Mouse (Mus musculus) neural tube, embryonic 14.5 days (tissue): ENCODE measurements around the gene Tmem179. TPM values are rescaled to one million over a fixed set of nuclear protein-coding genes. Genes with fewer than 3 reads are reported as not detected.

Experiments used
- ATAC-seq: fragments of 200-750 bp; cut with Nextera tagmentation; 2 replicates; pipeline ENCODE4 v1.8.0; 2017; ENCODE audit warnings: low read depth, mild to moderate bottlenecking, moderate TSS enrichment, moderate library complexity
- H3K27ac ChIP-seq: fragments of 300-500 bp; sonication (generic); 2 replicates; pipeline ENCODE4 v1.5.1; 2014; ENCODE audit warnings: low read depth, mild to moderate bottlenecking, control low read depth, low read length, moderate library complexity, mixed read lengths
- H3K27me3 ChIP-seq: fragments of 300-500 bp; sonication (generic); 2 replicates; pipeline ENCODE4 v1.6.1; 2014; ENCODE audit warnings: low read length; ENCODE audit not compliant: control insufficient read depth, insufficient read depth
- H3K36me3 ChIP-seq: fragments of 300-500 bp; sonication (generic); 2 replicates; pipeline ENCODE4 v1.6.1; 2014; ENCODE audit warnings: low read length, mixed read lengths; ENCODE audit not compliant: control insufficient read depth, insufficient read depth
- H3K4me1 ChIP-seq: fragments of 300-500 bp; sonication (generic); 2 replicates; pipeline ENCODE4 v1.6.1; 2014; ENCODE audit warnings: low read length; ENCODE audit not compliant: control insufficient read depth, insufficient read depth
- H3K4me2 ChIP-seq: fragments of 300-500 bp; sonication (generic); 2 replicates; pipeline ENCODE4 v1.6.1; 2014; ENCODE audit warnings: mild to moderate bottlenecking, low read depth, low read length, control low read depth
- H3K4me3 ChIP-seq: fragments of 300-500 bp; sonication (generic); 2 replicates; pipeline ENCODE4 v1.5.1; 2014; ENCODE audit warnings: low read depth, low read length, control low read depth, mixed read lengths
- H3K9ac ChIP-seq: fragments of 300-500 bp; sonication (generic); replicated peaks from 2 replicates; pipeline ENCODE4 v1.6.1; 2014; ENCODE audit warnings: low read depth, mild to moderate bottlenecking, control low read depth, low read length, mixed read lengths
- H3K9me3 ChIP-seq: fragments of 300-500 bp; sonication (generic); 2 replicates; pipeline ENCODE4 v1.6.1; 2016; ENCODE audit warnings: low read length; ENCODE audit not compliant: control insufficient read depth
- WGBS: fragments of 180-500 bp; shearing (Covaris S2); extraction: QIAGEN DNeasy Blood & Tissue Kit; methylation state at CpG from one replicate; pipeline ENCODE4 v1.1.7; 2014; 5-methylcytosine and 5-hydroxymethylcytosine counted together
- polyA plus RNA-seq: library from polyadenylated mRNA; unstranded; fragments of >200 nt; fragmentation: Nextera tagmentation; extraction: Ambion mirVana; gene quantifications from 2 replicates; pipeline ENCODE4 v1.2.1, GENCODE M21; 2014

Tmem179 gene
- polyA plus RNA-seq: 52.3 and 63.3 TPM in 2 replicates

DNA sequence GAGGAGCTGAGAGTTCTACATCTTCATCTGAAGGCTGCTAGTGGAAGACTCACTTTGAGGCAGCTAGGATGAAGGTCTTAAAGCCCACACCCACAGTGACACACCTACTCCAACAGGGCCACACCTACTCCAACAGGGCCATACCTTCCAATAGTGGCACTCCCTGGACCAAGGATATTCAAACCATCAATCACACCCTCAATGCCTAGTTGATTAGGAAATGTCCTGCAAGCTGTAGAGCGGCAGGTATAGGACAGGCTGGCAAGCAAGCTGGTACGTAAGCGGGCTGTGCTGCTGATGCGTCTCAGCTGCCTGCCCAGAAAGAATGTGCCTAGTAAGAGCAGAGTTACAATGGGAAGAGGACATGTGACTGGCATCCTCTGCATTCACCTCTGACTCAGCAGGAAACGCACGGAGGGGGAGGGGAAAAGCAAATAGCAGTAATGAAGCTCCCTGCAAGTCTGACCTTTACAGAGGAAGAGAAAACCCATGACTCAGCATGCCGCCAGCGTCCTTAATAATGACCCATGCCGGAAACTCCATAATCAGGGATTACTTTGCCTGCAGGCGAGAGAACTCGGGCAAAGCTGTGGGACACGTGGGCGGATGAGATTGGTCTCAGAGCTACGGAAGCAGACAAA is at the start of gene Tmem179:
Tmem179 (minus strand) TSS at position 51 of the 641 bp plus-strand sequence.
- Histone ChIP-seq H3K9me3 (no peaks in the 10 kb centered on the region), H3K4me2 (no peak within 1 kb of the TSS), H3K4me3 (no peak within 1 kb of the TSS), H3K4me1 (peaks cover 8% of the 10 kb centered on the region; the same call in 1 of the 2 replicates), H3K27ac (no peak within 1 kb of the TSS), H3K27me3 (no peaks in the 10 kb centered on the region), H3K36me3 (no peaks in the 10 kb centered on the region), H3K9ac (no peak within 1 kb of the TSS)
- peak; percentile 51; the same call in 1 of the 2 replicates for ATAC-seq
- WGBS: 11% methylated on average over 14 of the region's 14 CpGs

- Histone ChIP-seq H3K4me1 (no peaks in the 10 kb centered on the region), H3K27me3 (no peaks in the 10 kb centered on the region), H3K4me2 (no peak overlapping the region), H3K9me3 (no peaks in the 10 kb centered on the region), H3K36me3 (no peaks in the 10 kb centered on the region), H3K27ac (no peak overlapping the region), H3K4me3 (no peak overlapping the region), H3K9ac (no peak overlapping the region)
- no peak for ATAC-seq
- 87% methylated on average over 6 of the region's 6 CpGs for WGBS
Observed at GRCm38 (mm10) chr12:112563011-112563410, 46.5 kb upstream of the Tmem179 start.

DNA sequence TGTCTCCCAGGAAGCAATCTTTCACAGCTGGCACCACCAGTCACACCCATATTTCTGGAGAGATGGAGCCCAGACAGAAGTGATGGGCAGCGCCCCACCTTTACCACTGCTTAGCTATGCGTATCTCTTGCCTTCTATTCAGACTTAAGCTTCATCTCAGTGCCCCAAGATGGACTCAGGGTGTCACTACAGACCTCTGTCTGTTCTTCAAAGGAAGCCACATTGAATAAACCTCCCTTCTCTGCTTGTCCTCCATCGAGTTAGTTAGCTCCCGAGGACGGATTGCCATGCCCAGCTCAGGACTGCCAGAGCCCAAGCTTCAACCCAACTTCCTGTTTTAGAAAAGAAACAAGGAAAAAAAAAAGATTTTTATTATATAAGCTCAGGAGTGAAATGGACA is 45.9 kb upstream of the Tmem179 start:
- Histone ChIP-seq H3K4me3 (no peak overlapping the region), H3K27me3 (no peaks in the 10 kb centered on the region), H3K4me2 (no peak overlapping the region), H3K36me3 (no peaks in the 10 kb centered on the region), H3K27ac (no peak overlapping the region), H3K9ac (no peak overlapping the region), H3K4me1 (no peaks in the 10 kb centered on the region), H3K9me3 (no peaks in the 10 kb centered on the region)
- no peak for ATAC-seq
- WGBS: 74% methylated on average over 5 of the region's 5 CpGs

DNA sequence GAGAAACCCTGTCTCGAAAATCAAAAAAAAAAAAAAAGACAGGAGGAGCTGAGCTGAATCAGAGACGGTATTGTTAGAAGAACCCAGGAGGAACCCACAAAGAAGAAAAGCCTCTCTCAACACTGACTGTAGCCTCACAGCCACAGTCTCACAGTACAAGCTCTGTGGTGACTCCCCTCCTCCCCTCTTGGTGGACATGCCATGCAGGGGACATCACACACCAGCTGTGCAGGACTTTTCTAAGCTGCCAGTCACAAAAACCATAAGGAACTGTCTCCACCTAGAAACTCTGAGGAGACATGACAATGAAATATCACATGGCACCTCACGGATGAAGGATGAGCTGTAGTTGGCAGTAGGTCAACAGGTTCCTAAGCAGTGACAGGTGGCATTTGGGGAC is 44.6 kb upstream of the Tmem179 start:
- H3K9me3 ChIP-seq: no peaks in the 10 kb centered on the region
- no peaks in the 10 kb centered on the region for H3K4me1 ChIP-seq
- no peaks in the 10 kb centered on the region for H3K27me3 ChIP-seq
- no peak overlapping the region for H3K9ac ChIP-seq
- no peaks in the 10 kb centered on the region for H3K36me3 ChIP-seq
- no peak for ATAC-seq
- H3K4me2 ChIP-seq: no peak overlapping the region
- WGBS: 63% methylated on average over 3 of the region's 3 CpGs
- no peak overlapping the region for H3K4me3 ChIP-seq
- no peak overlapping the region for H3K27ac ChIP-seq

DNA sequence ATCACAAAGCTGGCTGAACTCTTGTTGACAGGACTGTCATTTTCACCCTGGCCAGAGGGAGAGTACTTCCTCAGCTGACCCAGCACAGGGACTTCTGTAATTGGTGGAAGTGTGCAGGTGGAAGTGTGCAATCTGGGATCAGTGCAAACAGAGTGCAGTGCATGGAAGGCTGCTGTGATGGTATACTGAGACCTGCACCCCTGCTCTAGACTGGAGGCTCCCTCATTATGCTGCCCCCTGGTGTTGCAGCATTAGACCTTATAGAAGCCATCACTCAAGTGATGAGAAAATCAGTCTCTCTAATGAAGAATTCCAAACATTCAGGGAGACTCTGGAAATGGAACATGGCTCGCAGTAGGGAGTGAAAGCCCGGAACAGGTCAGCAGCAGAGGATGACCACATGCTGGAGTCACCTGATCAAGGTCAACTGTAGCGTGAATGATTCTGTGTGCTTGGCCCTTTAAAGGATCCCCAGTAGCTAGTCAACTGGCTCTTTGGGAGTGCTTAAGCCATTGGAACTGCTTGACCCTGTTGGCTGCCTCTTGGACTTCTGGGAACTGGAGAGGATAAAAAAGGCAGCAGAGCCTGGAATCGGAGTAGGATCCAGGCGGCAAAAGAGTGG is 43.7 kb upstream of the Tmem179 start:
- no peaks in the 10 kb centered on the region for H3K36me3 ChIP-seq
- WGBS: 62% methylated on average over 5 of the region's 5 CpGs
- no peak overlapping the region for H3K27ac ChIP-seq
- H3K9me3 ChIP-seq: no peaks in the 10 kb centered on the region
- H3K27me3 ChIP-seq: no peaks in the 10 kb centered on the region
- no peak overlapping the region for H3K9ac ChIP-seq
- no peak overlapping the region for H3K4me3 ChIP-seq
- no peak for ATAC-seq
- no peaks in the 10 kb centered on the region for H3K4me1 ChIP-seq
- no peak overlapping the region for H3K4me2 ChIP-seq

- H3K9me3 ChIP-seq: no peaks in the 10 kb centered on the region
- no peak overlapping the region for H3K27ac ChIP-seq
- no peak overlapping the region for H3K4me2 ChIP-seq
- H3K4me3 ChIP-seq: no peak overlapping the region
- no peak for ATAC-seq
- no peaks in the 10 kb centered on the region for H3K4me1 ChIP-seq
- no peaks in the 10 kb centered on the region for H3K36me3 ChIP-seq
- WGBS: 72% methylated on average over 6 of the region's 6 CpGs
- H3K27me3 ChIP-seq: no peaks in the 10 kb centered on the region
- no peak overlapping the region for H3K9ac ChIP-seq
Observed at GRCm38 (mm10) chr12:112559671-112560070, 43.1 kb upstream of the Tmem179 start.

- Histone ChIP-seq H3K4me3 (no peak overlapping the region), H3K27me3 (no peaks in the 10 kb centered on the region), H3K4me2 (no peak overlapping the region), H3K9ac (no peak overlapping the region), H3K36me3 (no peaks in the 10 kb centered on the region), H3K9me3 (no peaks in the 10 kb centered on the region), H3K27ac (no peak overlapping the region), H3K4me1 (no peaks in the 10 kb centered on the region)
- WGBS: 27% methylated on average over 3 of the region's 3 CpGs
- ATAC-seq: no peak
Observed at GRCm38 (mm10) chr12:112559231-112559630, 42.7 kb upstream of the Tmem179 start.

- no peak for ATAC-seq
- Histone ChIP-seq H3K4me3 (no peak overlapping the region), H3K36me3 (no peaks in the 10 kb centered on the region), H3K9me3 (no peaks in the 10 kb centered on the region), H3K4me1 (no peaks in the 10 kb centered on the region), H3K4me2 (no peak overlapping the region), H3K9ac (no peak overlapping the region), H3K27ac (no peak overlapping the region), H3K27me3 (no peaks in the 10 kb centered on the region)
- 76% methylated on average over 5 of the region's 5 CpGs for WGBS
Observed at GRCm38 (mm10) chr12:112557219-112557618, 40.7 kb upstream of the Tmem179 start.

GRCm38 (mm10) chr12:112556531-112557060 is 40.0 kb upstream of the Tmem179 start:
- no peaks in the 10 kb centered on the region for H3K36me3 ChIP-seq
- H3K27ac ChIP-seq: no peak overlapping the region
- ATAC-seq: no peak
- WGBS: 78% methylated on average over 9 of the region's 9 CpGs
- no peaks in the 10 kb centered on the region for H3K9me3 ChIP-seq
- no peaks in the 10 kb centered on the region for H3K4me1 ChIP-seq
- no peak overlapping the region for H3K9ac ChIP-seq
- H3K27me3 ChIP-seq: no peaks in the 10 kb centered on the region
- no peak overlapping the region for H3K4me3 ChIP-seq
- no peak overlapping the region for H3K4me2 ChIP-seq
